Mouse (Mus musculus) bone marrow macrophage, adult 2 months (primary cell): ENCODE data around the gene Kyat1. TPM values are rescaled to one million over a fixed set of nuclear protein-coding genes. Genes with fewer than 3 reads are reported as not detected.
"Not testable (repeated sequence)": the region's sequence is repeated elsewhere in the genome, so short reads cannot be mapped to it uniquely, and the experiment has no call there.

ENCODE experiments used
- H3K27ac ChIP-seq: 2 replicates; pipeline ENCODE4 v1.5.1; 2012; ENCODE audit warnings: low read depth, low read length; ENCODE audit not compliant: insufficient read depth
- H3K4me1 ChIP-seq: 2 replicates; pipeline ENCODE4 v1.6.1; 2012; ENCODE audit warnings: low read length; ENCODE audit not compliant: control insufficient read depth, insufficient read depth
- H3K4me3 ChIP-seq: 2 replicates; pipeline ENCODE4 v1.5.1; 2012; ENCODE audit warnings: mild to moderate bottlenecking, low read length, moderate library complexity; ENCODE audit not compliant: insufficient read depth
- CTCF ChIP-seq: IDR thresholded peaks from 2 replicates; pipeline ENCODE4 v1.5.1; 2012; ENCODE audit warnings: low read depth, mild to moderate bottlenecking, low read length, moderate library complexity
- POLR2A ChIP-seq: IDR thresholded peaks from 2 replicates; pipeline ENCODE4 v1.6.1; 2012; ENCODE audit warnings: mild to moderate bottlenecking, low read depth, low read length, borderline replicate concordance
- polyA plus RNA-seq: library from polyadenylated mRNA; stranded (reverse); fragments of >200 nt; gene quantifications from 2 replicates; pipeline ENCODE4 v1.2.4, GENCODE M21; 2012; ENCODE audit not compliant: missing spikeins, insufficient read depth, insufficient read length

Kyat1 gene
- polyA plus RNA-seq, 1 experiment, result 3.9 TPM

GRCm38 (mm10) chr2:30151840-30152239 lies 53.8 kb downstream of the Kyat1 start:
- Histone ChIP-seq H3K27ac (no peak overlapping the region), H3K4me3 (no peak overlapping the region), H3K4me1 (peaks cover 5% of the 10 kb centered on the region)
- no peak for TF ChIP-seq POLR2A
- TF ChIP-seq CTCF, result no peak

GRCm38 (mm10) chr2:30147466-30147865 lies 58.2 kb downstream of the Kyat1 start:
- TF ChIP-seq POLR2A (no peak), CTCF (no peak)
- Histone ChIP-seq H3K27ac (no peak overlapping the region), H3K4me1 (peaks cover 5% of the 10 kb centered on the region), H3K4me3 (no peak overlapping the region)

- Histone ChIP-seq H3K4me1 (peaks cover 5% of the 10 kb centered on the region), H3K27ac (no peak overlapping the region), H3K4me3 (no peak overlapping the region)
- TF ChIP-seq POLR2A, result no peak
- TF ChIP-seq CTCF, result no peak
Measured at GRCm38 (mm10) chr2:30144436-30144835, 61.2 kb downstream of the Kyat1 start.

GRCm38 (mm10) chr2:30140021-30140420 lies 65.6 kb downstream of the Kyat1 start:
- H3K27ac ChIP-seq, H3K4me3 ChIP-seq, H3K4me1 ChIP-seq: not testable (repeated sequence)

GRCm38 (mm10) chr2:30136458-30136857 lies 69.2 kb downstream of the Kyat1 start:
- H3K4me1 ChIP-seq, result peaks cover 18% of the 10 kb centered on the region

More at GRCm38 (mm10) chr2:30136458-30136857, 69.2 kb downstream of the Kyat1 start:
- Histone ChIP-seq H3K4me3 (no peak overlapping the region), H3K27ac (no peak overlapping the region)
- TF ChIP-seq POLR2A (no peak), CTCF (no peak)

Other genes with a start within 250 kb of the Kyat1 start
- gene Sptan1, start 240.3 kb downstream of the Kyat1 start, polyA plus RNA-seq, result 98.2 and 109 TPM in 2 replicates
- 8.2 TPM in 2 replicates for gene Wdr34, start 157.0 kb downstream of the Kyat1 start, polyA plus RNA-seq
- 167 and 173 TPM in 2 replicates for gene Set, start 148.5 kb downstream of the Kyat1 start, polyA plus RNA-seq
- gene Pkn3, start 128.2 kb downstream of the Kyat1 start, polyA plus RNA-seq, result 6.6 and 7.2 TPM in 2 replicates
- gene Zdhhc12, start 112.2 kb downstream of the Kyat1 start, polyA plus RNA-seq, result 23.7 and 28.2 TPM in 2 replicates
- 22.8 and 26.8 TPM in 2 replicates for gene Zer1, start 81.3 kb downstream of the Kyat1 start, polyA plus RNA-seq
- 95.7 and 107 TPM in 2 replicates for gene Tbc1d13, start 72.1 kb downstream of the Kyat1 start, polyA plus RNA-seq
- 5.4 and 6.4 TPM in 2 replicates for gene Endog, start 34.4 kb downstream of the Kyat1 start, polyA plus RNA-seq
- 12.5 and 12.9 TPM in 2 replicates for gene Spout1, start 27.4 kb downstream of the Kyat1 start, polyA plus RNA-seq
- 17.0 and 18.9 TPM in 2 replicates for gene Lrrc8a, start 31.9 kb upstream of the Kyat1 start, polyA plus RNA-seq
- gene Gm28035, start 34.7 kb upstream of the Kyat1 start, polyA plus RNA-seq, result 0.91 and 1.6 TPM in 2 replicates
- 8.2 and 15.3 TPM in 2 replicates for gene Phyhd1, start 60.4 kb upstream of the Kyat1 start, polyA plus RNA-seq
- gene Gm28038, start 75.2 kb upstream of the Kyat1 start, polyA plus RNA-seq, result 3.5 TPM in 1 of 2 replicates, not detected in the other
- gene Dolk, start 80.5 kb upstream of the Kyat1 start, polyA plus RNA-seq, result 11.5 and 12.4 TPM in 2 replicates
- gene Nup188, start 80.5 kb upstream of the Kyat1 start, polyA plus RNA-seq, result 14.9 and 16.0 TPM in 2 replicates
- 40.8 and 45.1 TPM in 2 replicates for gene Sh3glb2, start 153.5 kb upstream of the Kyat1 start, polyA plus RNA-seq
- 3.4 and 6.9 TPM in 2 replicates for gene Miga2, start 158.4 kb upstream of the Kyat1 start, polyA plus RNA-seq
- 24.2 and 28.7 TPM in 2 replicates for gene Dolpp1, start 186.4 kb upstream of the Kyat1 start, polyA plus RNA-seq
- 66.4 and 67.4 TPM in 2 replicates for gene Crat, start 210.0 kb upstream of the Kyat1 start, polyA plus RNA-seq
- 110 TPM in 2 replicates for gene Ptpa, start 210.2 kb upstream of the Kyat1 start, polyA plus RNA-seq